Mouse (Mus musculus) hindbrain, embryonic 11.5 days (tissue): ENCODE results near the gene Usf3. TPM values are rescaled to one million over a fixed set of nuclear protein-coding genes. Genes with fewer than 3 reads are reported as not detected.

Experiments used
- ATAC-seq: fragments of 200-750 bp; cut with Nextera tagmentation; 2 replicates; pipeline ENCODE4 v1.8.0; 2017; ENCODE audit warnings: mild to moderate bottlenecking, moderate TSS enrichment, moderate library complexity; ENCODE audit not compliant: low FRiP score
- DNase-seq: peaks from one replicate; pipeline ENCODE4 v3.0.0-alpha.2; 2015; ENCODE audit warnings: low spot score
- H3K27ac ChIP-seq: fragments of 300-500 bp; sonication (generic); 2 replicates; pipeline ENCODE4 v1.5.1; 2014; ENCODE audit warnings: mild to moderate bottlenecking, low read depth, low read length
- H3K27me3 ChIP-seq: fragments of 300-500 bp; sonication (generic); 2 replicates; pipeline ENCODE4 v1.6.1; 2014; ENCODE audit warnings: mild to moderate bottlenecking, low read length, moderate library complexity, mixed read lengths; ENCODE audit not compliant: control insufficient read depth, insufficient read depth
- H3K36me3 ChIP-seq: fragments of 300-500 bp; sonication (generic); 2 replicates; pipeline ENCODE4 v1.6.1; 2014; ENCODE audit warnings: mild to moderate bottlenecking, low read length, moderate library complexity, mixed read lengths; ENCODE audit not compliant: control insufficient read depth, insufficient read depth
- H3K4me1 ChIP-seq: fragments of 300-500 bp; sonication (generic); replicated peaks from 2 replicates; pipeline ENCODE4 v1.6.1; 2014; ENCODE audit warnings: low read length, mixed read lengths; ENCODE audit not compliant: control insufficient read depth, insufficient read depth
- H3K4me2 ChIP-seq: fragments of 300-500 bp; sonication (generic); replicated peaks from 2 replicates; pipeline ENCODE4 v1.6.1; 2014; ENCODE audit warnings: mild to moderate bottlenecking, low read depth, low read length
- H3K4me3 ChIP-seq: fragments of 300-500 bp; sonication (generic); 2 replicates; pipeline ENCODE4 v1.5.1; 2014; ENCODE audit warnings: low read depth, low read length
- H3K9ac ChIP-seq: fragments of 300-500 bp; sonication (generic); 2 replicates; pipeline ENCODE4 v1.6.1; 2014; ENCODE audit warnings: low read depth, low read length
- H3K9me3 ChIP-seq: fragments of 300-500 bp; sonication (generic); 2 replicates; pipeline ENCODE4 v1.6.1; 2016; ENCODE audit warnings: low read length; ENCODE audit not compliant: control insufficient read depth
- WGBS: fragments of 180-500 bp; shearing (Covaris S2); extraction: QIAGEN DNeasy Blood & Tissue Kit; methylation state at CpG from one replicate; pipeline ENCODE4 v1.1.7; 2014; 5-methylcytosine and 5-hydroxymethylcytosine counted together
- polyA plus RNA-seq: library from polyadenylated mRNA; unstranded; fragments of >200 nt; fragmentation: Nextera tagmentation; extraction: Ambion mirVana; gene quantifications from 2 replicates; pipeline ENCODE4 v1.2.1, GENCODE M21; 2014

Gene Usf3
- polyA plus RNA-seq, 1 experiment from 2014 or later: 6.6 TPM

GRCm38 (mm10) chr16:44138979-44139535 is 34.0 kb upstream of the Usf3 start:
- peak; percentile 91 for DNase-seq
- Histone ChIP-seq H3K4me2 (peak overlapping the region; percentile 70), H3K4me3 (peak overlapping the region; percentile 97), H3K36me3 (no peaks in the 10 kb centered on the region), H3K9ac (peak overlapping the region; percentile 86), H3K9me3 (no peaks in the 10 kb centered on the region), H3K27me3 (no peaks in the 10 kb centered on the region), H3K27ac (peak overlapping the region; percentile 97), H3K4me1 (no peaks in the 10 kb centered on the region)
- ATAC-seq: peak; percentile 90
- 0% methylated on average over 25 of the region's 25 CpGs for WGBS

- peak within 1 kb of the TSS; percentile 82 for H3K4me2 ChIP-seq
- H3K36me3 ChIP-seq: no peaks in the 10 kb centered on the region
- peak within 1 kb of the TSS; percentile 97 for H3K27ac ChIP-seq
- WGBS: under 1% methylated on average over 63 of the region's 71 CpGs
- peak; percentile 96 for DNase-seq
- H3K9ac ChIP-seq: peak within 1 kb of the TSS; percentile 86
- H3K4me1 ChIP-seq: no peaks in the 10 kb centered on the region
- no peaks in the 10 kb centered on the region for H3K27me3 ChIP-seq
- H3K9me3 ChIP-seq: no peaks in the 10 kb centered on the region
- peak; percentile 89 for ATAC-seq
- H3K4me3 ChIP-seq: peak within 1 kb of the TSS; percentile 97
Measured at GRCm38 (mm10) chr16:44139536-44140185, 33.4 kb upstream of the Usf3 start, which contains the start of the genes Atp6v1a and Naa50. Gene Atp6v1a (minus strand): TSS chr16:44139705. Gene Naa50 (plus strand): TSS chr16:44139830.

GRCm38 (mm10) chr16:44140186-44140787 is 32.8 kb upstream of the Usf3 start:
- H3K27ac ChIP-seq: peak overlapping the region; percentile 97

GRCm38 (mm10) chr16:44141483-44141882 is 31.6 kb upstream of the Usf3 start:
- Histone ChIP-seq H3K4me3 (no peak overlapping the region; the same call in 1 of the 2 replicates), H3K27ac (no peak overlapping the region), H3K4me1 (no peaks in the 10 kb centered on the region), H3K36me3 (no peaks in the 10 kb centered on the region), H3K27me3 (no peaks in the 10 kb centered on the region), H3K9me3 (no peaks in the 10 kb centered on the region), H3K4me2 (0 out of 2 replicates have a peak overlapping the region, but pooled peaks have one; percentile 5), H3K9ac (no peak overlapping the region)
- ATAC-seq (no peak), DNase-seq (peak; percentile 12)
- 71% methylated on average over 6 of the region's 6 CpGs for WGBS

More at GRCm38 (mm10) chr16:44140186-44140787, 32.8 kb upstream of the Usf3 start:
- peak overlapping the region; percentile 70 for H3K4me2 ChIP-seq
- peak; percentile 71 for DNase-seq
- H3K4me1 ChIP-seq: no peaks in the 10 kb centered on the region
- 1% methylated on average over 41 of the region's 44 CpGs for WGBS
- no peaks in the 10 kb centered on the region for H3K36me3 ChIP-seq
- H3K9ac ChIP-seq: peak overlapping the region; percentile 86
- H3K27me3 ChIP-seq: no peaks in the 10 kb centered on the region
- peak overlapping the region; percentile 97 for H3K4me3 ChIP-seq
- H3K9me3 ChIP-seq: no peaks in the 10 kb centered on the region
- ATAC-seq: peak; percentile 63

GRCm38 (mm10) chr16:44149002-44149767 is 23.9 kb upstream of the Usf3 start:
- H3K4me1 ChIP-seq: no peaks in the 10 kb centered on the region
- H3K4me2 ChIP-seq: no peak overlapping the region
- H3K27ac ChIP-seq: no peak overlapping the region
- WGBS: 95% methylated on average over 1 of the region's 1 CpGs
- H3K27me3 ChIP-seq: no peaks in the 10 kb centered on the region
- no peak overlapping the region for H3K4me3 ChIP-seq
- no peak overlapping the region for H3K9ac ChIP-seq
- H3K36me3 ChIP-seq: no peaks in the 10 kb centered on the region
- no peaks in the 10 kb centered on the region for H3K9me3 ChIP-seq
- ATAC-seq (no peak), DNase-seq (no peak)

- H3K27ac ChIP-seq: no peak overlapping the region
- DNase-seq (no peak), ATAC-seq (no peak)
- no peak overlapping the region for H3K4me3 ChIP-seq
- no peaks in the 10 kb centered on the region for H3K9me3 ChIP-seq
- H3K9ac ChIP-seq: no peak overlapping the region
- H3K36me3 ChIP-seq: 0 out of 2 replicates have a peak, but pooled peaks cover 2% of the 10 kb centered on the region
- 69% methylated on average over 6 of the region's 6 CpGs for WGBS
- no peaks in the 10 kb centered on the region for H3K27me3 ChIP-seq
- H3K4me1 ChIP-seq: no peaks in the 10 kb centered on the region
- no peak overlapping the region for H3K4me2 ChIP-seq
Measured at GRCm38 (mm10) chr16:44154497-44155057, 18.5 kb upstream of the Usf3 start.

GRCm38 (mm10) chr16:44159325-44159724 is 13.7 kb upstream of the Usf3 start:
- H3K9me3 ChIP-seq: no peaks in the 10 kb centered on the region
- no peak overlapping the region for H3K4me3 ChIP-seq
- DNase-seq (no peak), ATAC-seq (no peak)
- H3K4me2 ChIP-seq: no peak overlapping the region
- H3K27ac ChIP-seq: no peak overlapping the region
- no peaks in the 10 kb centered on the region for H3K27me3 ChIP-seq
- 93% methylated on average over 7 of the region's 7 CpGs for WGBS
- no peak overlapping the region for H3K9ac ChIP-seq
- H3K36me3 ChIP-seq: 0 out of 2 replicates have a peak, but pooled peaks cover 4% of the 10 kb centered on the region
- H3K4me1 ChIP-seq: no peaks in the 10 kb centered on the region

GRCm38 (mm10) chr16:44163831-44164230 is 9.2 kb upstream of the Usf3 start:
- Histone ChIP-seq H3K4me2 (no peak overlapping the region), H3K9ac (no peak overlapping the region), H3K9me3 (no peaks in the 10 kb centered on the region), H3K27me3 (no peaks in the 10 kb centered on the region), H3K36me3 (0 out of 2 replicates have a peak, but pooled peaks cover 4% of the 10 kb centered on the region), H3K4me1 (no peaks in the 10 kb centered on the region), H3K4me3 (no peak overlapping the region), H3K27ac (no peak overlapping the region)
- no peak for DNase-seq
- no peak for ATAC-seq
- WGBS: 86% methylated on average over 2 of the region's 2 CpGs
